Mouse (Mus musculus) forebrain, postnatal 0 days (tissue): ENCODE data around the gene Iqgap3. TPM values are rescaled to one million over a fixed set of nuclear protein-coding genes. Genes with fewer than 3 reads are reported as not detected.

ENCODE experiments used
- ATAC-seq: fragments of 200-750 bp; cut with Nextera tagmentation; 2 replicates; pipeline ENCODE4 v1.8.0; 2017; ENCODE audit warnings: mild to moderate bottlenecking, moderate library complexity
- DNase-seq: peaks from one replicate; pipeline ENCODE4 v3.0.0-alpha.2; 2015
- H3K27ac ChIP-seq: fragments of 300-500 bp; sonication (generic); 2 replicates; pipeline ENCODE4 v1.5.1; 2014; ENCODE audit warnings: low read depth, mild to moderate bottlenecking, antibody characterized with exemption, low read length, moderate library complexity, mixed read lengths
- H3K27me3 ChIP-seq: fragments of 300-500 bp; sonication (generic); 2 replicates; pipeline ENCODE4 v1.6.1; 2014; ENCODE audit warnings: mild to moderate bottlenecking, low read length, mixed read lengths; ENCODE audit not compliant: insufficient read depth
- H3K36me3 ChIP-seq: fragments of 300-500 bp; sonication (generic); 2 replicates; pipeline ENCODE4 v1.6.1; 2014; ENCODE audit warnings: mild to moderate bottlenecking, moderate library complexity; ENCODE audit not compliant: insufficient read depth
- H3K4me1 ChIP-seq: fragments of 300-500 bp; sonication (generic); 2 replicates; pipeline ENCODE4 v1.6.1; 2014; ENCODE audit warnings: antibody characterized with exemption; ENCODE audit not compliant: insufficient read depth
- H3K4me2 ChIP-seq: fragments of 300-500 bp; sonication (generic); 2 replicates; pipeline ENCODE4 v1.6.1; 2014; ENCODE audit warnings: low read depth, mild to moderate bottlenecking, moderate library complexity
- H3K4me3 ChIP-seq: fragments of 300-500 bp; sonication (generic); 2 replicates; pipeline ENCODE4 v1.5.1; 2014; ENCODE audit warnings: low read depth, low read length, mixed read lengths
- H3K9ac ChIP-seq: fragments of 300-500 bp; sonication (generic); 2 replicates; pipeline ENCODE4 v1.6.1; 2014; ENCODE audit warnings: mild to moderate bottlenecking
- H3K9me3 ChIP-seq: fragments of 300-500 bp; sonication (generic); 2 replicates; pipeline ENCODE4 v1.6.1; 2016; ENCODE audit warnings: low read length
- CTCF ChIP-seq: sonication (generic); IDR thresholded peaks from 2 replicates; pipeline ENCODE4 v1.5.1; 2016; ENCODE audit warnings: antibody characterized with exemption, control low read depth, low read depth
- WGBS: fragments of 180-500 bp; shearing (Covaris S2); extraction: QIAGEN DNeasy Blood & Tissue Kit; methylation state at CpG from one replicate; pipeline ENCODE4 v1.1.7; 2014; 5-methylcytosine and 5-hydroxymethylcytosine counted together
- polyA plus RNA-seq: library from polyadenylated mRNA; unstranded; fragments of >200 nt; fragmentation: Nextera tagmentation; extraction: Ambion mirVana; gene quantifications from 2 replicates; pipeline ENCODE4 v1.2.1, GENCODE M21; 2015
- total RNA-seq: library from RNA; depleted of rRNA; stranded (reverse); fragments of >200 nt; gene quantifications from 2 replicates; pipeline ENCODE4 v1.2.3, GENCODE M21; 2014

Gene Iqgap3
- total and polyA plus RNA-seq, 2 experiments from 2014 or later = 2.0 to 6.8 TPM

DNA sequence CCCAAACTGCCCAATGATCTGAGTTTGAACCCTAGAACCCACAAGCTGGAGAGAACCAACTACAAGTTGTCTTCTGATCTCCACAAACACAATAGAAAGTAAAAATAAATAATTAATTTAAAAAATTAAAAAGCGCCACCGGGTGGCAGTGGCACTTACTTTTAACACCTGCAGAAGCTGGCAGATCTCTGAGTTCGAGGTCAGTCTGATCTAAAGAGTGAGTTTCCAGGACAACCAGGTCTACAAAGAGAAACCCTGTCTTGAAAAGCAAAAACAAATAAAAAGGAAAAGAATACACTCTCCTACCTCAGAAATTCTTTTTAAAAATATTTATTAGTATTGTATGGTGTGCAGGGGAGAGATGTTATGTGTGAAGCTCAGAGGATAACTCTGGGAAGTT is 56.0 kb downstream of the Iqgap3 start:
- no peak for TF ChIP-seq CTCF
- no peaks in the 10 kb centered on the region for H3K36me3 ChIP-seq
- H3K9ac ChIP-seq = peak overlapping the region; percentile 25; the same call in 1 of the 2 replicates
- H3K4me3 ChIP-seq = peak overlapping the region; percentile 51
- no peaks in the 10 kb centered on the region for H3K9me3 ChIP-seq
- DNase-seq (no peak), ATAC-seq (no peak)
- 3% methylated on average over 3 of the region's 3 CpGs for WGBS
- peaks cover 11% of the 10 kb centered on the region; the same call in 1 of the 2 replicates for H3K4me1 ChIP-seq
- H3K4me2 ChIP-seq = peak overlapping the region; percentile 99
- H3K27me3 ChIP-seq = no peaks in the 10 kb centered on the region
- peak overlapping the region; percentile 76 for H3K27ac ChIP-seq

DNA sequence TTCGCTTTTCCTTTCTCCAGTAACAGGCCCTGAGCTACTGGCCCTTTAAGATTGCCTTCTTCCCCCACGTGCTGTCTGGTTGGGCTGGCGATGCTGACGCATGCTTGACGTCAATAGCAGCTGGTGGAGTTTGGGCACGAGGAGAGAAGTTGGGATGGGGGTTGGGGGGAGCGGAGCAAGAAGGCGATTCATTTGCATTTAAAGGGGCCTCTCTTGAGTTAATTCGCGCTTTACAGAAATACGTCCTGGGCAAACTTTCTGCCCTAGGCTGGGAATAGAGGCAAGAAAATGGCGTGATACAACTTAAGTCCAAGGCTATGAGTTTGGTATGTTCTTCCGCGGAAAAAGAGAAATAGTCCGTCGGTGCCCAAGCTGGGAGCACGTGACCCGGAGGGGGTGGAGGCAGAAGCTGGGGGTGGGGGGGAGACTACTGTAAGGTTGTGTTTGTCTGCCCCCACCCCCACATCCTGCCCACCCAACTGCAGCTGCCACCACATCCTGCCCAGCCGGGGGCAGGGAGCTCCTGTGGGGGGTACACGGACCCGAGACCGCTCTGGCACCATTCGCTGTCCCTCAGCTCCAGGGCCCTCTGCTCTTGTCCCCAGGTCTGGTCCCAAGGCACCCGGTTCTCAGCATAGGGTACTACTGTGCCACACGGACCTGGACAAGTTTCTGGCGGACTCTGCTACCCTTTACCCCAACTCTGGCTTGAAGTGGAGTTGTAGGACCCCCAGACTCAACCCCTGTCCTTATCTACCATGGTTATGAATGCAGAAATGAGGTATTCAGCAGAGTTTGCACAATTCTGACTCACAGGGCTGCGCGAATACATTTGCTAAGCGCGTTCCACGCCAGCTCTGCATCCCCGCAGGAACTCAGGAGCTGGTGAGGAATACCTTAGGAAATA is 56.8 kb downstream of the Iqgap3 start:
- DNase-seq (peak; percentile 98), ATAC-seq (peak; percentile 80)
- WGBS = under 1% methylated on average over 32 of the region's 32 CpGs
- H3K27me3 ChIP-seq = no peaks in the 10 kb centered on the region
- no peaks in the 10 kb centered on the region for H3K36me3 ChIP-seq
- TF ChIP-seq CTCF = no peak
- H3K27ac ChIP-seq = peak overlapping the region; percentile 76
- peak overlapping the region; percentile 51 for H3K4me3 ChIP-seq
- H3K4me1 ChIP-seq = peaks cover 11% of the 10 kb centered on the region
- no peaks in the 10 kb centered on the region for H3K9me3 ChIP-seq
- peak overlapping the region; percentile 99 for H3K4me2 ChIP-seq
- peak overlapping the region; percentile 51 for H3K9ac ChIP-seq

GRCm38 (mm10) chr3:88139243-88140177 is 57.7 kb downstream of the Iqgap3 start:
- no peaks in the 10 kb centered on the region for H3K36me3 ChIP-seq
- peaks cover 19% of the 10 kb centered on the region for H3K4me1 ChIP-seq
- no peaks in the 10 kb centered on the region for H3K27me3 ChIP-seq
- H3K27ac ChIP-seq = peak overlapping the region; percentile 76
- TF ChIP-seq CTCF = no peak
- no peaks in the 10 kb centered on the region for H3K9me3 ChIP-seq
- ATAC-seq = no peak
- H3K4me3 ChIP-seq = peak overlapping the region; percentile 51
- peak overlapping the region; percentile 99 for H3K4me2 ChIP-seq
- WGBS = 19% methylated on average over 25 of the region's 25 CpGs
- no peak for DNase-seq
- peak overlapping the region; percentile 51 for H3K9ac ChIP-seq

DNA sequence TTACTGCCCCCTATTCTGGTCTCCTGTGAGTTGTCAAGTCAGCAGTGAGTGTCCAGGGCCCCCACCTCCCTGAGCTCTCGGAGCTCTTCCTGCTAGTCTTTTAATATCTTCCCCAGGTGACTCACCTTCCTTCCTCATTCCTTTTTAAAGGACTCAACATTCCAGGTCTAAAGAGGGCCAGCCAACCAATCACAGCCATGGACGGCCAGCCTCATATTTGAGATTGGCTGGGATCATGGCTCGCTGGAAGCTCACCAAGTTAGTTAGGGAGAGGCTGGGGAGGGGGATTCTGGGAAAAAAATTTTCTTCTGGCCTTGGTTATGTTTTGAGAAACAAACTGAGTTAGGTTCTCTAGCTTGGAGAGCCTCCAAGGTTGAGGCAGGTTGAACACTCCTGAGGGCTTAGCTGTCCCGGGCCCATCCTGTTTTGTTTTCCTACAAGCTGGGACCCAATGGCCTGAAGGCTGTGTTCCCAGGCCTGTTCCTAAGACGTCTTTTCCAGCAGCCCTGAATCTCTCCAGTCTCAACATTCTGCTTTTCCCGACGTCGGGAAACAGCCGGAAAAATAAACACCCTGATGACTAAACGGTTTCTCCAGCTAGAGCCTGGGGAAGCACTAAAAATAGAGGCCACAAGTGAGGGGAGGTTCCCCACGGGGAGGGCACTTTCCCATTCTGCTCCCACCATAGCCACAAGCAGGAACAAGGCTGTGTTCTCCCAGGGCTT is 58.6 kb downstream of the Iqgap3 start:
- H3K4me3 ChIP-seq = no peak overlapping the region
- H3K4me2 ChIP-seq = no peak overlapping the region
- no peak for DNase-seq
- H3K27me3 ChIP-seq = no peaks in the 10 kb centered on the region
- peaks cover 27% of the 10 kb centered on the region for H3K4me1 ChIP-seq
- H3K9me3 ChIP-seq = no peaks in the 10 kb centered on the region
- H3K36me3 ChIP-seq = no peaks in the 10 kb centered on the region; the same call in 1 of the 2 replicates
- peak overlapping the region; percentile 55 for H3K27ac ChIP-seq
- WGBS = 36% methylated on average over 11 of the region's 11 CpGs
- ATAC-seq = no peak
- H3K9ac ChIP-seq = no peak overlapping the region
- TF ChIP-seq CTCF = no peak

GRCm38 (mm10) chr3:88140903-88141430 is 59.2 kb downstream of the Iqgap3 start:
- no peak for TF ChIP-seq CTCF
- peaks cover 4% of the 10 kb centered on the region; the same call in 1 of the 2 replicates for H3K36me3 ChIP-seq
- no peak for ATAC-seq
- H3K4me3 ChIP-seq = no peak overlapping the region
- H3K4me2 ChIP-seq = peak overlapping the region; percentile 93
- H3K27ac ChIP-seq = peak overlapping the region; percentile 55
- 54% methylated on average over 6 of the region's 6 CpGs for WGBS
- peaks cover 30% of the 10 kb centered on the region for H3K4me1 ChIP-seq
- H3K27me3 ChIP-seq = no peaks in the 10 kb centered on the region
- no peak for DNase-seq
- no peak overlapping the region for H3K9ac ChIP-seq
- no peaks in the 10 kb centered on the region for H3K9me3 ChIP-seq

GRCm38 (mm10) chr3:88141439-88141786 is 59.6 kb downstream of the Iqgap3 start:
- TF ChIP-seq CTCF = no peak
- ATAC-seq = no peak
- peak overlapping the region; percentile 94 for H3K27ac ChIP-seq
- peak overlapping the region; percentile 93 for H3K4me2 ChIP-seq
- H3K4me1 ChIP-seq = peaks cover 35% of the 10 kb centered on the region
- WGBS = 15% methylated on average over 9 of the region's 9 CpGs
- H3K9ac ChIP-seq = peak overlapping the region; percentile 72; the same call in 1 of the 2 replicates
- H3K27me3 ChIP-seq = no peaks in the 10 kb centered on the region
- H3K4me3 ChIP-seq = peak overlapping the region; percentile 57
- no peak for DNase-seq
- peaks cover 4% of the 10 kb centered on the region; the same call in 1 of the 2 replicates for H3K36me3 ChIP-seq
- no peaks in the 10 kb centered on the region for H3K9me3 ChIP-seq
